Mouse (Mus musculus): ENCODE results near the gene Borcs5. TPM values are rescaled to one million over a fixed set of nuclear protein-coding genes. Genes with fewer than 3 reads are reported as not detected.

Gene Borcs5
- polyA plus RNA-seq, 1 experiment from 2014 or later = 38.6 TPM

DNA sequence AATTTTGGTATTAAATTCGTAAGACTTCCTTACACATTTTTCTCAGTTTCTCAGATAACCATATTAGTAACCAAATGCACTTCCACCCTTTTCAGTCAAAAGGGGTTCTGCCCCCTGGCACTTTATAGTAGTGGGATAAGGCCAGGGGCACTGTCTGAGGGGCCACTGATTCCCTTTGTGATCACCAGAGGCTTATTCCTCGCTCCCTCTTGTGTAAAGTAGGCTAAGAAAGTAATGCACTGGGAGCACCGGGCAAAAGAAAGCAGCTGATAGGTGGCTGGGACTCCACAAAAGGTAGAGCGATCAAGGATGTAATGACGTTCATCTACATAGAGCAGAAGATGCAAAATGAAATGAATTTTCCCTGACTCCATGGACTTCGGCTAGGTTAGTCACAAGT is 46.2 kb downstream of the Borcs5 start:
- no peak for ATAC-seq (ENCODE audit: low FRiP score, low read depth)
- no peak overlapping the region for H3K9ac ChIP-seq
- no peak overlapping the region for H3K4me3 ChIP-seq
- no peaks in the 10 kb centered on the region for H3K4me1 ChIP-seq
- no peaks in the 10 kb centered on the region for H3K27me3 ChIP-seq (replicated peaks)
- WGBS = 90% methylated on average over 6 of the region's 6 CpGs
- H3K36me3 ChIP-seq = no peaks in the 10 kb centered on the region
- H3K9me3 ChIP-seq = no peaks in the 10 kb centered on the region
- no peak overlapping the region for H3K4me2 ChIP-seq (replicated peaks)
- no peak overlapping the region for H3K27ac ChIP-seq

DNA sequence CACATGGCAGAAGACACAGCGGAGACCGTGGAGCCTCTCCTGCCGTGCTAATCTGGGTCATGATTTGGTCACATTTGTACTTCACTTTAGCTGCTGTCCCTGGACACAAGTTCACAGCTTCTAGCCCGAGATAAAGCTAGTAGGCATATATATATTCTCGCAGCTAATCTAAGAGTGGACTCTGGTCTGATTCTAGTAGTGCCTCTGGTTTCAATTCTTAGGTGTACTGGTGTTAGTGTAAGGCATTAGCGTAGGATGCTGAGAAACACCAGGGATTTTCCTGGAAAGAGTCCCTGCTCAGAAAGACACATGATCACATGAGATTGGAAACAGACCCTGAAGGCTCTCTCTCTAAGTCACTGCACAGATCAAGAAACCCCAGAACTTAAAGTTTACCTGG is 55.2 kb downstream of the Borcs5 start:
- no peaks in the 10 kb centered on the region for H3K9me3 ChIP-seq
- ATAC-seq (ENCODE audit: low FRiP score, low read depth) = no peak
- no peak overlapping the region for H3K4me3 ChIP-seq
- no peaks in the 10 kb centered on the region for H3K36me3 ChIP-seq
- WGBS = 89% methylated on average over 6 of the region's 6 CpGs
- H3K4me2 ChIP-seq (replicated peaks) = no peak overlapping the region
- H3K27ac ChIP-seq = no peak overlapping the region
- H3K4me1 ChIP-seq = no peaks in the 10 kb centered on the region
- H3K27me3 ChIP-seq (replicated peaks) = no peaks in the 10 kb centered on the region
- no peak overlapping the region for H3K9ac ChIP-seq

DNA sequence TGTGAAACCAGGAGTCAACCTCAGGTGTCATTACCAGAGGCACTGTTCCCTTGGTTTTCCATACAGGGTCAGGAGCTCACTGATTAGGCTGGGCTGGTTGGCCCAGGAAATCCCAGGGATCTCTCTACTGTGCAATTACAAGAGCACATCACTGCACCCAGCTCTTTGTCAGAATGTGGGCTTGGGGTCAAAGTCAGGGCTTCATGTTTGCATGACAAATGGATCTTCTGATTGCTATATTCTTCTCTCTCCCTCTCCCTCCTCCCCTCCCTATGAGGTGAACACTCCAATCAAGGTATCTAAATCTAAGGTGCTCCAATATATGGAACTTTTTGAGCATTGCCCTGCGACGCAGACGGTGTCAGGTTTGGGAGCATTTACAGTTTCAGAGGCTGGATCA is 55.7 kb downstream of the Borcs5 start:
- ATAC-seq (ENCODE audit: low FRiP score, low read depth) = no peak
- Histone ChIP-seq H3K36me3 (no peaks in the 10 kb centered on the region), H3K4me3 (no peak overlapping the region), H3K27me3 (replicated peaks) (no peaks in the 10 kb centered on the region), H3K27ac (no peak overlapping the region), H3K4me2 (replicated peaks) (no peak overlapping the region), H3K4me1 (no peaks in the 10 kb centered on the region), H3K9ac (no peak overlapping the region), H3K9me3 (no peaks in the 10 kb centered on the region)
- WGBS = 94% methylated on average over 3 of the region's 3 CpGs

DNA sequence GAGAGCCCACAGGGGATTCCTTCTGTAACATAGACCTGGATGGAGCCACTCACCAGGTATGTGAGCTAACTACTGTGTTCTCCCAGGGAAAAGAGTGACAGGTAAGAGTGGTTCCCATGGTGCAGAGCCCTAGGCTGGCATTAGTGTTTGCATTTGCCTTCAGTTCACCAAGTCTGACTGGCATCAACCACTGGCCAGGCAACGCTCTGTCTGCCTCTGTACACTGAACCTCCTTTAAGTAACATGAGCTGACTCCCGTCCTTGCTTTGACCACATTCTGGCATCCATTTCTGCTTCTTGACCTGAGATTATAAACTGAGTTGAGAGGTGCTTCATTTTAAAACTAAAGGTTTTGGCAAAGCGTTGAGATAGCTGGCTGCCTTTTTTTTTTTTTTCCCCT is 56.3 kb downstream of the Borcs5 start:
- H3K4me3 ChIP-seq = no peak overlapping the region
- 87% methylated on average over 3 of the region's 3 CpGs for whole genome bisulfite sequencing
- no peaks in the 10 kb centered on the region for H3K36me3 ChIP-seq
- no peak overlapping the region for H3K4me2 ChIP-seq (replicated peaks)
- no peak overlapping the region for H3K9ac ChIP-seq
- H3K27me3 ChIP-seq (replicated peaks) = no peaks in the 10 kb centered on the region
- H3K27ac ChIP-seq = no peak overlapping the region
- H3K9me3 ChIP-seq = no peaks in the 10 kb centered on the region
- H3K4me1 ChIP-seq = 0 out of 2 replicates have a peak, but pooled peaks cover 2% of the 10 kb centered on the region
- no peak for ATAC-seq (ENCODE audit: low FRiP score, low read depth)

DNA sequence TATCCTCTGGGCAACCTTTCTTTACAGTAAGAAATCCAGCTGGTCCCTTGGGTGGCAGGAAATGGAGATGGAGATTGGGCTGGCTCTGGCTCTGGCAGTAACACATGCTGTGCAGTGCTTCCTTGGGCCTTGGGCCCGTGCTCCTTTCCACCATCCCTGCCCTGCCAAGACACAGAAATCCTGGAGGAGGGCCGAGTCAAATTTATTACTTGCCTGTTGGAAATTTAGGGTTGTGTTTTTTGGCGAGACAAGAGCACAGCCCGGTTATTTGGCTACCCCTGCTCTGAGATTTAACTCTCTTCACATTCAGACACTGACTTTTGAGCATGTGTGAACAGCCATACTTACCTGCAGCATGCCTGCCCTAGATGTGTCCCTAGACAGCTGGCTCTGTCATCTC is 56.8 kb downstream of the Borcs5 start:
- WGBS = 68% methylated on average over 4 of the region's 4 CpGs
- Histone ChIP-seq H3K4me1 (peaks cover 7% of the 10 kb centered on the region; the same call in 1 of the 2 replicates), H3K27ac (no peak overlapping the region), H3K36me3 (no peaks in the 10 kb centered on the region), H3K4me2 (replicated peaks) (no peak overlapping the region), H3K27me3 (replicated peaks) (no peaks in the 10 kb centered on the region), H3K9me3 (no peaks in the 10 kb centered on the region), H3K9ac (no peak overlapping the region), H3K4me3 (no peak overlapping the region)
- no peak for ATAC-seq (ENCODE audit: low FRiP score, low read depth)

DNA sequence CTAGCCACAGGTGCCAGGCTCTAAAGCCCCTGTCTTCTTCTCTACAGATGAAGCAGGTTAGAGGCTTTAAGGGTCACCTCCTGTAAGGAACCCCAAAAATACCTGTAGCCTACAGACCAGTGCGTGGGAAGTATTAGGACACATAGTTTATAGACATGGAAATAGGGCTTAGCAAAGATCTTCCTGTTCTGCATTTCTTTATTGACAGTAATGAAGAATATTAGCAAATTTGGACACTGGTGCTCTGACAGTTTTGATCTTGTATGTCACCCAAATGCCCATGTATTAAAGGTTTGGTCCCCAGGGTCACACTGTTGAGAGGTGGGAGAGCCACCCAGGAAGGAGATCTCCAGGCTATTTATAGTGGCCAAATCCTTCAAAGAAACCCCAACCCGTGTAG is 57.2 kb downstream of the Borcs5 start:
- Histone ChIP-seq H3K9me3 (no peaks in the 10 kb centered on the region), H3K9ac (no peak overlapping the region), H3K36me3 (no peaks in the 10 kb centered on the region), H3K4me1 (peaks cover 7% of the 10 kb centered on the region; the same call in 1 of the 2 replicates), H3K4me3 (no peak overlapping the region), H3K27ac (no peak overlapping the region), H3K27me3 (replicated peaks) (no peaks in the 10 kb centered on the region), H3K4me2 (replicated peaks) (no peak overlapping the region)
- no peak for ATAC-seq (ENCODE audit: low FRiP score, low read depth)
- WGBS = 82% methylated on average over 2 of the region's 2 CpGs

DNA sequence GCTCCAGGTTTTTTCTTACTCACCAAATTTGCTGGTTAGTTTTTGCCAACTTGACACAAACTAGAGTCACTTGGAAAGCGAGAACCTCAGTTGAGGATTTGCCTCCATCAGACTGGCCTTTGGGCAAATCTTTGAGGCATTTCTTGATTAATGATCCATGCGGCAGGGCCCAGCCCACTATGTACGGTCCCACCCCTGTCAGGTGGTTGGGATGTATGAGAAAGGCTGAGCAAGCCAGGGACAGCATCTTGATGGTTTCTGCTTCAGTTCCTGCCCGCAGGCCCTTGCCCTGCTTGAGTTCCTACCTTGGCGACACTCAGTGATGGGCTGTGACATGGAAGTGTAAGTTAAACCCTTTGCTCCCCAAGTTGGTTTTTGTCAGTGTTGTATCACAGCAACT is 58.9 kb downstream of the Borcs5 start:
- ATAC-seq (ENCODE audit: low FRiP score, low read depth) = no peak
- Histone ChIP-seq H3K27ac (no peak overlapping the region), H3K4me2 (replicated peaks) (no peak overlapping the region), H3K9ac (no peak overlapping the region), H3K4me1 (peaks cover 7% of the 10 kb centered on the region; the same call in 1 of the 2 replicates), H3K27me3 (replicated peaks) (no peaks in the 10 kb centered on the region), H3K9me3 (no peaks in the 10 kb centered on the region), H3K36me3 (no peaks in the 10 kb centered on the region), H3K4me3 (no peak overlapping the region)
- 91% methylated on average over 5 of the region's 5 CpGs for WGBS

DNA sequence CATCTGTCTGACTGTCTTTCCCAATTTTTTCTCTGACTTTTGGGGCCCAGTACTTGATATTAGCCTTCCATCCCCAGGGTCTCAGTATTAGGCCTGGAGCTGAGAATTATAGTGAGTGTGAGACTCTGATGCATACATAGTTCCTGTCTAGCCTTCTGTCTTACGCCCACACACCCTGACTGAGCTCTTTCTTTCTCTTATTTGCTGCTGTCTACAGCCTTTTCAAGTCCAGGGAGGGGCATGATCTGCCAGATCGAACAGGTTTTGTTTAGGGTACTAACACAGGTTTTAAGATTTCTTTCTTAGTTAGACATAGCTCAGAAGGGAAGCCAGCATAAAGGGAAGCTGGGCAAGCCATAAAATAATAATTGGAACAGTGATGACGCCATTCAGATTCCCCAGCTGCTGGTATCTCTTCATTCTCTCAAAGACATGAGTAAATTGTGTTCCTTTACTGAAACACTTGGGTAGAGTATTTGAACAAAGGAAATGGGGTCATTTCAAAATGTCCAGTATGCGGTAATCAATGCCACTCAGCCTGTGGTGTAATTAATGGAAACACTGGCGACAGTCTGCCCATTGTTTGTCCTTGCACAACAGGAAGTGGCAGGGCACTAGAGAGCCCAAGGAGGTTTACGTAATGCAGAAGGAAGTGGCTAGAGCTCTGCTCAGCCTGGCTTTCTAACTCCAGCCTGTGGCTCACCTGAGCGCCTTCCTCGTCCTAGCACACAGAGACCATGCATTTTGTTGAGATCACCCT is 61.3 kb downstream of the Borcs5 start:
- Histone ChIP-seq H3K9ac (no peak overlapping the region), H3K36me3 (no peaks in the 10 kb centered on the region), H3K4me1 (peaks cover 7% of the 10 kb centered on the region; the same call in 1 of the 2 replicates), H3K27me3 (replicated peaks) (no peaks in the 10 kb centered on the region), H3K4me2 (replicated peaks) (no peak overlapping the region), H3K9me3 (no peaks in the 10 kb centered on the region), H3K4me3 (no peak overlapping the region), H3K27ac (no peak overlapping the region)
- 57% methylated on average over 8 of the region's 8 CpGs for WGBS
- no peak for ATAC-seq (ENCODE audit: low FRiP score, low read depth)

DNA sequence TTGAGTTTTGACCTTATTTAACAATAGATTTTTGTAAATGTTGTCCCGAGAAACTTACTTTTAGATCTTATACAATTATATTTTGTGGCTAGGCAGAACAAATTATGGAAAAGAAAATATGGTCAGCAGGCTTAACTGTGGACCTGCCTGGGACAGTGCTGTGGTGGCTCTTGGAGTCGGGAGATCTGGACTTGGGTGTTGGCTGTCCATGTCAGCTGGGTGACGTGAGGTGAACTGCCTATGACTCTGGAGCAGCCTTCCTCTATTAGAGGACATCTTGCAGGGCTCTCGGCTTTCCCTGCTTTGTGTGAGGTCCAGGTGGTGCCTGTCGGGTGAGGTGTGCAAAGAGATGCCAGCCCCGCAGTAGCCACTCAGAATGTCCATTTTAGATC is 61.9 kb downstream of the Borcs5 start:
- H3K27ac ChIP-seq = no peak overlapping the region
- no peaks in the 10 kb centered on the region for H3K9me3 ChIP-seq
- no peaks in the 10 kb centered on the region for H3K36me3 ChIP-seq
- no peak overlapping the region for H3K9ac ChIP-seq
- H3K4me1 ChIP-seq = peaks cover 7% of the 10 kb centered on the region; the same call in 1 of the 2 replicates
- H3K4me3 ChIP-seq = no peak overlapping the region
- H3K4me2 ChIP-seq (replicated peaks) = no peak overlapping the region
- WGBS = 91% methylated on average over 6 of the region's 6 CpGs
- ATAC-seq (ENCODE audit: low FRiP score, low read depth) = no peak
- no peaks in the 10 kb centered on the region for H3K27me3 ChIP-seq (replicated peaks)

DNA sequence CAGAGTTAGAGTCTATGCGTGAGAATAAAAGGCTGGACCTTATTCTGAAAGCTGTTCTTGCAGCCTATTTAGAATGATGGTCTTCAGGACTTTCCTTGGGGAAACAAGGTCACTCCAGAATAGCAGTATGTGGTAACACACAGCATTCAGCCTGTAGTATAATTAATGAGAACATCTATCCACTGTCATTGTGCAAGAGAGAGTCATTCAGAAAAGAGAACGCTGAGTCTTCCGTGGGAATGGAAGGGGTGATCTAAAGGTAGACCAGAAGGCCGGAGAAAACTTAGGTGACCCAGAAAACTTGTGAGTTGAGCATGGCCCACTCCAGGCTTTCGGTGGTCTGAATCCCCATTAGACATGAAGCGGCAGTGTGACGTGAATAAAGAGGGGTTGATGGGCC is 62.9 kb downstream of the Borcs5 start:
- 93% methylated on average over 7 of the region's 7 CpGs for WGBS

DNA sequence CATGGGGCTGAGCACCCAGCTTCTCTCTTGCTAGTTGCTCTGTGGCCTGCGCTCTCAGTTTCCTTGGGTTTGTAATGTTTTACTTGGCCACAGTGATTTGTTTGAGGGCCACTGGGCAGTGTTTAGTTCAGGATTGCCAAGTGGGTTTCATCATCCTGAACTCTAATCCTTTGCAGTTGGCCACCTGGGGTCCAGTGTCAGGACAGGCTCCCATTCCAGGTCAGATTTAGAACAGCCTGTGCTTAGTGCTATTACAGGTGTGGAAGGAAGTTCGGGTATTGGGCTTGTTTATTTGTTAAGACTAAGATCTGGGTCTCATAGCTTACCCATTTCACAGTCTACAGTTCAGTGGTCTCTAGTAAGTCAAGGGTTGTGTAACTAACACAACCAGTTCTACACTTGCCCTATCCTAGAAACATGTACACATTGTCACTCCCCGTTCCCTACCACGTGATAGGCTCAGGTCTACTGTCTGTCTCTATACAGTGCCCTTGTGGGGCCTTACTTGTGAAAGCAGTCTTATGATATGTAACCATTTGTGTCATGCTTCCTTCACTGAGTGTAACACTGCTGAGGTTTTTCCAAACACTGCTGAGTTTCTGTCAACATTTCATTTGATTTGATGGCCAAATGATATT is 63.9 kb downstream of the Borcs5 start:
- Histone ChIP-seq H3K27ac (no peak overlapping the region), H3K27me3 (replicated peaks) (no peaks in the 10 kb centered on the region), H3K4me3 (no peak overlapping the region), H3K4me1 (peaks cover 7% of the 10 kb centered on the region; the same call in 1 of the 2 replicates), H3K9me3 (no peaks in the 10 kb centered on the region), H3K9ac (no peak overlapping the region), H3K4me2 (replicated peaks) (no peak overlapping the region), H3K36me3 (no peaks in the 10 kb centered on the region; the same call in 1 of the 2 replicates)
- 90% methylated on average over 4 of the region's 4 CpGs for WGBS
- ATAC-seq (ENCODE audit: low FRiP score, low read depth) = no peak

More for the DNA sequence above, 62.9 kb downstream of the Borcs5 start:
- no peaks in the 10 kb centered on the region for H3K36me3 ChIP-seq
- H3K9me3 ChIP-seq = no peaks in the 10 kb centered on the region
- H3K27ac ChIP-seq = no peak overlapping the region
- H3K4me3 ChIP-seq = no peak overlapping the region
- no peak overlapping the region for H3K4me2 ChIP-seq (replicated peaks)
- no peak overlapping the region for H3K9ac ChIP-seq
- no peaks in the 10 kb centered on the region for H3K27me3 ChIP-seq (replicated peaks)
- no peak for ATAC-seq (ENCODE audit: low FRiP score, low read depth)
- peaks cover 7% of the 10 kb centered on the region; the same call in 1 of the 2 replicates for H3K4me1 ChIP-seq

DNA sequence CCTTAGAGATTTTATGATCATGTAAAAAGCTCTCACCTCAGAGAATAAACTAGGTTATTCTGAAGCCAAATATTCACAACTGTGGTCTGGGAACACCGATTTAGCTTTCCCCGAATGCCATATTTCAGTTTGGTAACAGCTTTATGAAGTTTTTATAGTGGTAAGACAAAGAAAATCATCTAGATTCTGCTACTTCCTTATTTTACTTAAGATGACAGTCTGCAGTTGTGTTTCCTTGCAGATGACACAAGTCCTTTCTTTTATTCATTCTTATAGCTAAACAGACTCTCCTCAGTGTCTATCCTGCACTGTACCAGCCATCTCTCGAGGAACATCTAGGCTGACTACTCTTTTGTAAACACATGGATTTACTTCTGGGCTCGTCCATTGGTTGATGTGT is 67.2 kb downstream of the Borcs5 start:
- WGBS = 92% methylated on average over 4 of the region's 4 CpGs
- H3K27ac ChIP-seq = no peak overlapping the region

More for the DNA sequence above, 67.2 kb downstream of the Borcs5 start:
- peaks cover 5% of the 10 kb centered on the region for H3K36me3 ChIP-seq
- H3K4me3 ChIP-seq = no peak overlapping the region
- H3K4me1 ChIP-seq = no peaks in the 10 kb centered on the region
- H3K4me2 ChIP-seq (replicated peaks) = no peak overlapping the region
- H3K9me3 ChIP-seq = no peaks in the 10 kb centered on the region
- no peaks in the 10 kb centered on the region for H3K27me3 ChIP-seq (replicated peaks)
- ATAC-seq (ENCODE audit: low FRiP score, low read depth) = no peak
- no peak overlapping the region for H3K9ac ChIP-seq

Measured in neural tube, embryonic 12.5 days (tissue).